Mouse (Mus musculus) cerebellum, adult 9-11 months (tissue): ENCODE measurements around the gene Lrrc25.
A peak's percentile ranks its signal among the peaks of the same experiment; 100 is the strongest.
"Not testable (repeated sequence)": the region's sequence is repeated elsewhere in the genome, so short reads cannot be mapped to it uniquely, and the experiment has no call there.

Source experiments
- DNase-seq: peaks from one replicate; pipeline ENCODE4 v3.0.0; 2022

Gene Lrrc25

DNA sequence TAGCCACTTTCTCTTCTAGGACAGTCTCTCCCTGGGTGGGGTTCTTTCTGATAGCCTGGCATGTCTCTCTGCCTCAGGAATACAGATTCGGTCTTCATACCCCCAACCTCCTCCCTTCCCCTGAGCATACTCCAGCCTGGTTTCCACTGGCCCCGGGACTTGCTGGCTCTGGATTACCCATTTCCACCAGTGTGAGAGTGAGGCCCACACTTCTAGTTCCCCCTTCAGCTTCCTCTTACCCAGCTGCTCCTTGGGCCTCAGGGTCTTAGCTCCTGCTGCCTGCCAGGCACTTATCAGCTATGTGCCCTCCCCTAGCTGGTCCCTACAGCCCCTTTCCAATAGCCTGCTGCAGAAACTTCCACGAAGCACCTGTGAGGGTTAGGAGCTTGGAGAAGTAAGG is at the start of gene Lrrc25:
Gene Lrrc25 (plus strand): TSS at position 262 of the 400 bp plus-strand sequence.
- DNase-seq, result no peak

DNA sequence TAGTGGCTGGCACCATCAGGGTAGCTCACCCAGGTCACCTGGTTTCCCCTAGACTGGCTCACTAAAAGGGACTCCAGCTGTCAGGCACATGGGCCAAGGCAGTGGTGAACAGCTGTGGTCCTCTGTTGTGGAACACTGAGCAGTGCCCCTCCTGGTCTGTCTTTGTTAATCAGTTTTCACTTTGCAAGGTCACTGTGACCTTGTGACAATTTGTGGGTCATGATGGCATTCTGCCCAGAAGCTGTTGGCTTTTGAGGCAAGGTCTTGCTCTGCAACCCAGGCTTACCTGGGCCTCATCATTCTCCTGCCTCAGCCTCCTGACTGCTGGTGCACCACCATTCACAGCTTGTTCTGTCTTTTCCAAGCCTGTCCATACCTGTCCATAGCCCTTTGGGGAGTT is 45.6 kb upstream of the Lrrc25 start:
- DNase-seq, result peak; percentile 32

DNA sequence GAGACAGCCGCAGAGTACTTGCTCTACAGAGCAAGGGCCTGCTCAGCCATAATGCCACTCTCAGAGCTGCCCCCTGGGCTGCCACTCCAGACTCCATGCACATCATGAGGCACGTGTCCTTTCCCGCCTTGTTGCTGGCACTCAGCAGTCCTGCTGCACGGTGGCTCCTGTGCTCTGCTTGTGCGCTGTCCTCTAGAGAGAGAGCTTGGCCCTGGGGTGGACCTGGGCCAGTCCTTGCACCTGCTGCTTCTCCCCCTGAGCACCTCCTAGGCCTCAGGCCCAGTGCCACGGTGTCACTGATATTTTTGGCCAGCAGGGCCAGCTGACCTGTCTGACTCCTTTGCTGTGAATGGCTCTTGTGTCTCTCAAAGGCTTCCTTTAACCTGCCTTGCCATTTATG is 45.0 kb upstream of the Lrrc25 start:
- peak; percentile 80 for DNase-seq

DNA sequence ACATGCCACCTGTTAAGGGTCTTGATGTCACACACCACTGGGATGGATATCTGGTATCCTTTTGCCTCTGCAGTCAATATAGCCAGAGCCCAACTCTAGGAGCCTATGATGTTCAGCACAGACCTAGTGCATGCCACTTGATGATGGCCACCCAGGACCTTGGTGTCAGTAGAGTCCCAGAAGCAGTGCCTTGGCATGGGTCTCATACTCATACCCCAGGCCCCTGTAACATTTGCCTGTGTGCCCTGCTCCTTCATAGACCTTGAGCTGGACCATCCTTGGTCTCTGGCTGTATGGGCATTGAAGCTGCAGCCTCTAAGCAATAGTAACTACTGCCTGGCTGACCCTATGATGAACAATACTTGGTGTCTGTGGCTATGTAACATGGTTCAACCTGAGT is 41.7 kb upstream of the Lrrc25 start:
- peak; percentile 13 for DNase-seq

DNA sequence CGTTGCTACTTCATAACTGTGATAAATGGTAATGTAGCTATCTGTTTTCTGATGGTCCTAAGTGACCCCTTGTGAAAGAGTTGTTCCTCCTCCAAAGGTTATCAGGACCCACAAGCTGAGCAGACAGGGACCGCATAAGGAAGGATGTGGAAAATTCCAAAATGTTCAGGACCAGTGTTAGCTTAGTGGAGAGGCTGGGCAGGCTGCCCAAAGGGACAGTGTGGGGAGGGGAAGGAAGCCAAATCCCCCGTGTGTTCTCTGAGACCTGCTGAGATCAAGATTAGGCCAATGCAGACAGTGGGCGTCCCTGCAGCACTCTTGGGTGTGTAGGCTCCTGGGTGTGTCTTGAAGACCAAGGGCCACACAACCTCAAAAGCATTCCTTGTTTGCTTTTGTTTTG is 41.0 kb upstream of the Lrrc25 start:
- DNase-seq, result peak; percentile 80

DNA sequence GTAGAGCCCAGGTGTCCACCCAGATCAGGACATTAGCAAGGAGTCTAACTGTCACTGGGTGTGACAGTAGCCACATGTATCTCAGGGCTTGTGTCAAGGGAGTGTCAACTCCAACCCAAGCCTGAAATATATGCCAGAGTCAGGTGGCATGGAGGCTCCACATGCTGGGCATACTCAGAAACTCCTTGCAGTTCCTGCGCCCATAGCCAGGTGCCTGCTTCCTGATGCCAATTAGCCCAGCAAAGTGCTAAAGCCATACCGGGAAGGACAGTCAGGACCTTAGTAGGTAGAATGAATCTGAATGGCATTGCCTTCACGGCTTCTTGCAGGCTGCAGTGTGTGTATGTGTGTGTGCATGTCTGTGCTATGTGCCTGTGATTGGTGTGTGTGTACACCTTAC is 38.7 kb upstream of the Lrrc25 start:
- DNase-seq, result peak; percentile 38

DNA sequence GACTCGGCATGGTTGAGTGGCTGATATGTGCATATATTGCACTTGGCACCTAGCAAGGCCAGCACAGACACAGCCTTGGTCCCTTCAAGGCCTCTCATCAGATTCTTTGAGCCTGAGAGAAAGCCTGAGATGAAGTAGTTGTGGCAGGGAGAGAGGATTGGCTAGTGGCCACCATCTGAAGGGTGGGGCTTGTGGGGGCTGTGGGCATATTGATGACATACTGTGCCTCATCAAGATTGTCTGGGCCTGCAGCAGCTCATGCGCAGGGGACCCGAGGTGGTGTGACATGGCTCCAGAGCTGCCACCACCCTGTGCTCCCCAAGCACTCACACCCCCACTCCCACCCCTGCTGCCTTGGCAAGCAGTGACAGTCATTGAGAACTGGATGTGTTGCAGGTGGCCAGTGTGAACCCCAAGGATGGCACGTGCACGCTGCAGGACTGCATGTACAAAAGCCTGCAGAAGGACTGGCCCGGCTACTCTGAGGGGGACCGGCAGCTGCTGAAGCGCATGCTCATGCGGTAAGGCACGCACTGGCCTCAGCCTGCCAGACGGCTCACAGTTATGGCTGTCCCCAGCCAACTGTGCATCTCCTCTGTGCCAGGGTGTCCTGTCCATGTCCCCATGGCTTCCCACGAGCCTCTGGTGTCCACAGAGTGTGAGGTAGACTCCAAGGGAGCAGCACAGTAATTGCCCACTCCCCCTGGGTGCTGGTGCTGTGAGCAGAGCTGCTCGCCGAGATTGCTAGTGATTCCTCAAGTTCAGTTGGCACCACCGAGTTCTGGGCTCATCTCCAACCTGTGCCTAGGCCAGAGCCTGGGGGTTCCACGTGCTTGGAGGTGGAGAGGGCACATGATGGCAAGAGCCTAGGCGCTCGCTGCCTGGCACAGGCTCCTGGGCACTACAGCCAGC is 32.2 kb upstream of the Lrrc25 start:
- peak; percentile 87 for DNase-seq

DNA sequence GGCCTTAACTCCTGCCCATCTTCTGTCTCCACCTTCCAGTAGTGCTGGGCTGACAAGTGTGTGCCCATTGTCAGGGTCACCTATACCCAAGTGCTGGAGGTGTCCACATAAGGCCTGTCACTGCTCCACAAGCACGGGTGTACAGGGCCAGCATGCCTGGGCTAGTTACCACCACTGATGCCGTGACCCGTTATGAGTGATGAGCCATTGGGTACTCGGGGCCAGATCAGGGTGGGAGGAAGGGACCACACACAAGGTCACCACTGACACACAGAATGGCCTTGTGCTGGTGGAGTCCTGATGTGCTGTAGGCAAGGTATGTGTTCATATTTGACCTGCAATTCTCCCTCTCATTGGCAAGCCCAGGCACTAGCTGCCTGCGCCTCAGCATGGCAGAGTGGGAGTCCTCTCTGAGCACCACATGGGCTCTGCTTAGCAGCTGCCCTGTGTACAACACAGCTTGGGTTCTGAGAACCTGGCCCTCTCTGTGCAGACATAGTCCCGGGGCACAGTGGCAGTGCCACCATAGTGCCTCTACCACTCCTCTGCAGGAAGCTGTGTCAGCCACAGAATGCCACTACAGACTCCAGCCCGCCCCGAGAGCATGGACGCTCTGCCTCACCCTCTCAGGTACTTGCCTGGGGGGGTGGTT is 31.2 kb upstream of the Lrrc25 start:
- DNase-seq, result peak; percentile 52

DNA sequence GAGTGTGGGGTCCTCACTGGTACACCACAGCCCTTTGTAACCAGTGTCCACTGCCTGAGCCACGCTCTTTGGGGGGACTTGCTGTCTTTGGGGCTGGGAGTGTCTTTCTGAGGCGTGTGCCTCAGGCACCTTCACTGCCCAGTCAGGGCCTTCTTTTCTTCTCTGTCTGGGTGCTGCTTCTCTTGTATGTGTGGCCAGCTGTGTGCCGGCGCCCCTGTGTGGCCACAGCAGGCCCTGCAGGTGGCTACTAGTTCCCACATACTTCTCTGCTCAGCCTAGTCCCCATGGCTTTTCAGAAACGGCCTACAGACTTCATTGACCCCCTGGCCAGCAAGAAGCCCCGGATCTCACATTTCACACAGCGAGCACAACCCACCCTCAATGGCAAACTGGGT is 30.7 kb upstream of the Lrrc25 start:
- DNase-seq, result peak; percentile 65

DNA sequence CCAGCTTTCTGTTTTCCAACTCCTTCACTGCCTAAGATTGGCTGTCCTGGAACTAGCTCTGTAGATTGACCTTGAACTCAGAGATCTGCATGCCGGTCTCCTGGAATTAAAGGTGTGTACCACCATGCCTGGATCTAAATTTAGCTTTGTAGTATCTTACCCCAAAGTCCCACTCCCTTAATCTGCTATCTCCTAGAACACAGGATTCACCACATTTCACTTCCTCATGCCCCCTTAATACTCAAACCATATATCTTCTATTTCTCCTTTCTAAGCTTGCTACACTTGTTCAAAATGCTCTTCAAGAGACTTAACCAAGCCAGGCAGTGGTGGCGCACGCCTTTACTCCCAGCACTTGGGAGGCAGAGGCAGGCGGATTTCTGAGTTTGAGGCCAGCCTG is 28.0 kb upstream of the Lrrc25 start:
- DNase-seq, result not testable (repeated sequence)

DNA sequence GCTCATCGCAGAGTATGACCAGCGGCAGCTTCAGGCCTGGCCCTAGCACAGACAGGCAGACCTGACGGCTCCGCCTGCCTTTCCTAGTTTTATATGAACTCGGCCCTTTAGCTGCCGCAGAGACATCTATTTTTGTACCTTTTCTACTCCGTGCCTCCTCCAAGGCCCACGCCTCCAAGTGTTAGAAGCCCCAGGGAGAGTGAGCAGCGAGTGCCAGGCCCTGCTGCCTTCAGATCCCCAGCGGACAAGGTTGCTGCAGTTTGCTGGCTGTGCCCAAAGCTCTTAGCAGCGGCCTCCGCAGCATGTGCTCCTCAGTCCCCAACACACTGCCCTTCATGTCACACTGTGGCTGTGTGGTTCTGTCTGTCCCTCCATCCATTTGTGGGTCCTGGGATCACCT is 24.4 kb upstream of the Lrrc25 start:
- DNase-seq, result no peak

DNA sequence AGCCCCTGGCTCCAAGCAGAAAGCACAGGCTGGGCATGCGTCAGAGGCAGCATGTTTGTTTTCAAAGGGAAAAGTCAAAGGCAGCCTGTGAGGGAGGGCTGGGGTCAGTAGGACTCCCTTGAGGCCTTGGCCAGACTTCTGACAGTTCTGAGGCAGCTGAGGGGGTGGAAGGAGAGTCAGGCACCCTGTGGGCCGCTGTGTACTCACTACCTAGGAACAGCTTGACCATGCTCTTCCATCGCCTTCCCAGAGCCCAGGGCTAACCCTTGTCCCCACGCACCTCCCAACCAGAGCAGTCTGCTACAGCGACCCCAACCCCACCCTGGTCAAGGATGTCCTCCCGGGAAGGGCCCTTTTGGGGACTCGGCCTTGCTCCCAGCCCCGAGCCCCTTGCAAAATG is 22.8 kb upstream of the Lrrc25 start:
- DNase-seq, result peak; percentile 46

DNA sequence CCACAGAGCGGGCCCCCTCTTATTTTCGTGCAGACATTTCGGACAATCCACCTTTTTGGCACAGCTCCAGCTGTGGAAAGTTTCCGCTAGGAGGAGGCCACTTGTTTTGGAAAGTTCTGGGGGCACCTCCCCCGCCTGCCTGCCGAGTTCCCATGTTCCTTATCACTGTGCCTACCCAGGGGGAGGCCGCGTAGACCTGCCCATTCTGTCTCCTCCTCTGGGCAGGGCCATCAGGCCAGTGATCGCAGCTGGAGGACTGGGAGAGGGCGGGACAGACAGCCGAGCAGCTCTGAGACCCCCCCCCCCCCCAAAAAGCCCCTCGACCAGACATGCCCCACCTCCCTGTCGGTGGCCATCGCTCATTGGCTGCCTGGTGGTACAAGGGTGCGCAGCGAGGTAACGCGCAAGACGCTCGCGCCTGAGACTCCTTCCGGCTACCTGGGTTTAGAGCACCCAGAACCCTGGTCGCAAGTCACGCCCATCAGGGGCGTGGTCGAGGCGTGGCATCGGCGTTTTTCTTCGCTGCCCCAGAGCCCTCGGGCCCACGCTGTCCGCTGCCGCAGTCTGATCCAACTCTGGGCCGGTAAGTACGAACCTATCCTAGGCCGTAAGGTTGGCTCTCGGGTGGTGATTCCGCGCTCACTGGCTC is 21.9 kb upstream of the Lrrc25 start, which contains the start of gene Isyna1:
Gene Isyna1 (plus strand): TSS at position 413 of the 649 bp plus-strand sequence.
- peak; percentile 80 for DNase-seq

DNA sequence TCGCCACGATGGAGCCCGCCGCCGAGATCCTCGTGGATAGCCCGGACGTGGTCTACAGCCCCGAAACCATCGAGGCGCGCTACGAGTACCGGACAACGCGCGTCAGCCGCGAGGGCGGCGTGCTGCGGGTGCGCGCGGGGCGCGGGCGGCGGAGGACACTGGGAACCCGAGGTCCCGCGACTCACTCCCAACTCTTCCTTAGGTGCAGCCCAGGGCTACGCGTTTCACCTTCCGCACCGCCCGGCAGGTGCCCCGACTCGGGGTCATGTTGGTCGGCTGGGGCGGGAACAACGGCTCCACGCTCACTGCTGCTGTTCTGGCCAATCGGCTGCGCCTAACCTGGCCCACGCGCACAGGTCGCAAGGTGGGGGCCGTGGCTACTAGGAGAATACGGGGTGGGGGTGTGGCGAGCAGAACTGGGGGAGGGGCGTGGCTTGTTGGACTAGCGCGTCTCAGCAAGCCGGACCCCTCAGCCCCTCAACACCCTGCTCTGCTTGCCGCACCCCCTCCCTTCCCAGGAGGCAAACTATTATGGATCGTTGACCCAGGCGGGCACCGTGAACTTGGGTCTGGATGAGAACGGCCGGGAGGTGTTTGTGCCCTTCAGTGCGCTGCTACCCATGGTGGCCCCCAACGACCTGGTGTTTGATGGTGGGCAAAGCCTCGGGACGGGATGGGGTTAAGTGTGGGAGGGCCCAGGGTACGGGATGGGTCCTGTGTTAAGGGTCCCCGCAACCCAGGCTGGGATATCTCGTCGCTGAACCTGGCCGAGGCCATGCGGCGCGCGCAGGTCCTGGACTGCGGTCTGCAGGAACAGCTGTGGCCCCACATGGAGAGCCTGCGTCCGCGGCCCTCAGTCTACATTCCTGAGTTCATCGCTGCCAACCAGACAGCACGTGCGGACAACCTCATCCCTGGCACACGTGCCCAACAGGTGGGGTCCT is 21.1 kb upstream of the Lrrc25 start:
- DNase-seq, result peak; percentile 73

DNA sequence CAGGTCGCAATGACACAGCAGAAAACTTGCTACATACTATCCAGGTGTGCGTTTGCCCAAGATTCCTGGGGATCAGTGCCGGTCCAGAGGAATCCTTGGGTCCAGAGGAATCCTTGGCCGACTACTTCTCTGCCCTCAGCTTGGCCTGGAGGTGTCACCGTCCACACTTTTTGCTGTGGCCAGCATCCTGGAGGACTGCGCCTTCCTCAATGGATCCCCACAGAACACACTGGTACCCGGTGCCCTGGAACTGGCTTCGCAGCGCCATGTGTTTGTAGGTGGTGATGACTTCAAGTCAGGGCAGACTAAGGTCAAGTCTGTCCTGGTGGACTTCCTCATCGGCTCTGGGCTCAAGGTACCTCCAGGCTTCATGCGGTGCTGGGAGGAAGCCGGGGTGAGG is 20.1 kb upstream of the Lrrc25 start:
- no peak for DNase-seq

DNA sequence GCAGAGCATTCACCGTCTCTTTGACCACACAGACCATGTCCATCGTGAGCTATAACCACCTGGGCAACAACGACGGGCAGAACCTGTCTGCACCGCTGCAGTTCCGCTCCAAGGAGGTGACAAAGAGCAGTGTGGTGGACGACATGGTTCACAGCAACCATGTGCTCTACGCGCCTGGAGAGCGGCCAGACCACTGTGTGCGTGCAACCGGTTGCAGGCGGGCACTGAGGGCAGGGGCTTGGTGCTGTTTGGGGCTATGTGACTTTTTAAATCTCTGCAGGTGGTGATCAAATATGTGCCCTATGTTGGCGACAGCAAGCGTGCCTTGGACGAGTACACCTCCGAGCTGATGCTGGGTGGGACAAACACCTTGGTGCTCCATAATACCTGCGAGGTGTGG is 19.7 kb upstream of the Lrrc25 start:
- DNase-seq, result peak; percentile 59

DNA sequence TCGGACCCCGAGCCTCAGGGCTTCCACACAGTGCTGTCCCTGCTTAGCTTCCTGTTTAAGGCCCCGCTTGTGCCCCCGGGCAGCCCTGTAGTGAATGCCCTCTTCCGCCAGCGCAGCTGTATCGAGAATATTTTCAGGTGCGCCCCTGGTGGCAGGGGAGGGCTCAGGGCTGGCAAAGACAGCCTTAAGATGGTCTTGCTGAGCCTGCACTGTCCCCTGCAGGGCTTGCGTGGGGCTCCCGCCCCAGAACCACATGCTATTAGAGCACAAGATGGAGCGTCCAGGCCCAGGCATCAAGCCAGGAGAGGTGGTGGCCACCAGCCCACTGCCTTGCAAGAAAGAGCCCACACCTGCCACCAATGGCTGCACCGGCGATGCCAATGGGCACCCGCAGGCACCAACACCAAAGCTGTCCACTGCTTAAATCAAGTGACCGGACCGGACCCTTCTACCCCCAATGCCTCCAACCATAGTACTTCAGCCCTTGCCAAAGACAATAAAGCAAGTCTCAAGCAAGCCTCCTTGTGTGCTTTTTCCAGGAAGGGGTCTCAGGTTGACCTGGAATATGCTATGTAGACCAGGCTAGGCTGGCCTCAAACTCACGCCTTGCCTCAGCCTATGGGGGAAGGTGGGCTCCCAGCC is 19.1 kb upstream of the Lrrc25 start:
- peak; percentile 80 for DNase-seq

DNA sequence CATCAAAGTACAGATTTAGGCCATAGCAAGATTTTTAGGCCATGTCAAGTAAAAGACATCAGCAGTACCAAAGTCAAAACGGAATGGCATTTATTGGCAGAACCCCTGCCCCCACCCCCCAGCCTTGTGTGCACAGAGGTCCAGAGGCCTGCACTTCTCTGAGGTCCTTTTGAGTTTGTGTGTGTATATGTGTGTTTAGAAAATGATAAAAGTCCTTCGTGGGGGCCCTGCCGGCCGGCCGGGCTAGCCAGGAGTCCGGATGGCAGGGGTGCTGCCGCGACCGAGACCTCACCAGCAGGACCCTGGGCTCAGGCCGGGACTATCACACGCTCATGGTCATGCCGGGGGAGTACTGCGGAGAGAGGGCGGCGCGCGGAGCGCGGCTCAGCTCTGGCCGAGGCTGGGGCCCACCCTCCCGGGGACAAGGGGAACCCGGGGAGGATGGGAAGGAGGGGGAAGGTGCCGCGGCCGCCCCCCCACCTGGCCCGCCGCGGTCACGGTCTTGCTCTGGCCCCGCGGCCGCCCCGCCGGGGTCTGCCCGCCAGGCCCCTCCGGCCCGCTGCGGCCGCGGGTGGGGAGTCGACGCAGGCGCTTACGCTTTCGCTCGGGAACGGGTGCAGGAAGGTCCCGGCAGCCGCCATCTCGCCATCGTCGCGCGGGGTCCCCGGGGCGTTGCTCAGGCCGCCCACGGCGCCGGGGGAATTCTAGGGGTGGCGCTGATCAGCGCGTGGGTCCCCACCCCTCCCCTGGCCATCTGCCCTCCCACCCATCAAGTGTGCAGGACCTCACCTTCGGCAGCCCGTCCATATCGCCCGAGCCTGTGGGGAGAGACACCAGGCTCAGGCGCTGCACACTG is 18.3 kb upstream of the Lrrc25 start:
- peak; percentile 62 for DNase-seq

DNA sequence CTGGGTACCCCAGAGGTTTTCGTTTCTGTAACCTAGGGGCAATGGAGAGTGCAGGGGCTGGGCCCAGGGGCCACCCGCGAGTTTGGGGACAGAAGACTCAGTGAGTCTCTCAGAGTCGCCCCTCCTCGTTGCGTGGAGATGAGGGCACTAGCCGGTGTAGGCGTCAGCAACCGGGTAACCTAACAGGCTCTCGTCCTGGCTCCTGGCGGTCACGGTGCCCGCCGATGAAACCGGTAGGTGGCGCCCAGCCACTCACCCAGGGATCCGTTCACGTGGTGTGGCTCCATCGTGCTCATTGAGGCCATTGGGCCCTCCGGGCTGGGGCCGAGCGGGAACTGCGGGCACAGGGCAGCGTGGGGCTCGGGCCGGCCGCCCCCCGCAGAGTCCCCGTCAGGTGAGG is 17.7 kb upstream of the Lrrc25 start:
- DNase-seq, result peak; percentile 92

DNA sequence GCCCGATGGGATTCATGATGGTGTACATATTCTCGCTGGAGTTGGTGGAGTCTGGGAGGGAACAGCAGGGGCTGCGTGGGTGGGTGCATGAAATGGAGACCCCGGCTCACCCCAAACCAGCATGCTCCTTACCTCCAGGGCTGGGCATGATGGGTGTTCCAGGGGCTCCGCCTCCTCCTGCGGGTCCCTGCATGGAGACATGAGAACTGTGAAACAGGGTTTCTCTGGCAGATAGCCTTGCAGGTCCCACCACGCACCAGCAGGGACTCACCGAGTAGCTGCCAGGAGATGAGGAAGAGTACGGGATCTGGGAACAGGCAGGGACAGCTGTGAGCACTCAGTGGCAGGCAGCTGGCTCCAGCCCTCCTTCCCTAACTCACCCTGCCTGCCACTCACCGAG is 17.2 kb upstream of the Lrrc25 start:
- DNase-seq, result no peak
